Mouse (Mus musculus) limb, embryonic 14.5 days (tissue): ENCODE data around the gene Rtl5. TPM values are rescaled to one million over a fixed set of nuclear protein-coding genes. Genes with fewer than 3 reads are reported as not detected.

Experiments used
- ATAC-seq: fragments of 200-750 bp; cut with Nextera tagmentation; 2 replicates; pipeline ENCODE4 v1.8.0; 2017; ENCODE audit warnings: low read depth, moderate number of reproducible peaks, moderate TSS enrichment; ENCODE audit not compliant: low FRiP score
- DNase-seq: peaks from one replicate; pipeline ENCODE4 v3.0.0-alpha.2; 2015; ENCODE audit warnings: low spot score
- H3K27ac ChIP-seq: fragments of 300-500 bp; sonication (generic); replicated peaks from 2 replicates; pipeline ENCODE4 v1.5.1; 2014; ENCODE audit warnings: low read depth, mild to moderate bottlenecking, low read length, moderate library complexity, mixed read lengths
- H3K27me3 ChIP-seq: fragments of 300-500 bp; sonication (generic); 2 replicates; pipeline ENCODE4 v1.6.1; 2014; ENCODE audit warnings: low read length, mixed read lengths; ENCODE audit not compliant: control insufficient read depth, insufficient read depth
- H3K36me3 ChIP-seq: fragments of 300-500 bp; sonication (generic); 2 replicates; pipeline ENCODE4 v1.6.1; 2014; ENCODE audit warnings: mild to moderate bottlenecking, low read length, moderate library complexity, mixed read lengths; ENCODE audit not compliant: control insufficient read depth, insufficient read depth
- H3K4me1 ChIP-seq: fragments of 300-500 bp; sonication (generic); 2 replicates; pipeline ENCODE4 v1.6.1; 2014; ENCODE audit warnings: antibody characterized with exemption, low read length, mixed read lengths; ENCODE audit not compliant: control insufficient read depth, insufficient read depth
- H3K4me2 ChIP-seq: fragments of 300-500 bp; sonication (generic); replicated peaks from 2 replicates; pipeline ENCODE4 v1.6.1; 2014; ENCODE audit warnings: low read depth, mild to moderate bottlenecking, low read length, moderate library complexity; ENCODE audit not compliant: severe bottlenecking
- H3K4me3 ChIP-seq: fragments of 300-500 bp; sonication (generic); replicated peaks from 2 replicates; pipeline ENCODE4 v1.5.1; 2014; ENCODE audit warnings: low read length
- H3K9ac ChIP-seq: fragments of 300-500 bp; sonication (generic); 2 replicates; pipeline ENCODE4 v1.6.1; 2014; ENCODE audit warnings: mild to moderate bottlenecking, low read depth, low read length, moderate library complexity; ENCODE audit not compliant: severe bottlenecking
- H3K9me3 ChIP-seq: fragments of 300-500 bp; sonication (generic); 2 replicates; pipeline ENCODE4 v1.6.1; 2016; ENCODE audit warnings: low read length; ENCODE audit not compliant: control insufficient read depth
- POLR2A ChIP-seq: fragments of 200-500 bp; IDR thresholded peaks from 2 replicates; pipeline ENCODE4 v1.8.0; 2012; ENCODE audit warnings: inconsistent platforms, mild to moderate bottlenecking, moderate library complexity, borderline replicate concordance; ENCODE audit not compliant: insufficient read depth, insufficient read length; ENCODE audit errors: extremely low read depth
- whole genome bisulfite sequencing: fragments of 180-500 bp; shearing (Covaris S2); extraction: QIAGEN DNeasy Blood & Tissue Kit; methylation state at CpG from one replicate; pipeline ENCODE4 v1.1.7; 2014; 5-methylcytosine and 5-hydroxymethylcytosine counted together
- polyA plus RNA-seq, 2 experiments: library from polyadenylated mRNA; depleted of rRNA in 1 of 2; stranded (reverse) in 1 of 2; unstranded in 1 of 2; fragments of >200 nt; fragmentation: Nextera tagmentation in 1 of 2; extraction: Ambion mirVana in 1 of 2; gene quantifications; 2 replicates each; pipeline versions ENCODE4 v1.2.1 to v1.2.3; 2012 to 2014

Rtl5 gene
- polyA plus RNA-seq, 2 experiments: 1.1 to 24.8 TPM

DNA sequence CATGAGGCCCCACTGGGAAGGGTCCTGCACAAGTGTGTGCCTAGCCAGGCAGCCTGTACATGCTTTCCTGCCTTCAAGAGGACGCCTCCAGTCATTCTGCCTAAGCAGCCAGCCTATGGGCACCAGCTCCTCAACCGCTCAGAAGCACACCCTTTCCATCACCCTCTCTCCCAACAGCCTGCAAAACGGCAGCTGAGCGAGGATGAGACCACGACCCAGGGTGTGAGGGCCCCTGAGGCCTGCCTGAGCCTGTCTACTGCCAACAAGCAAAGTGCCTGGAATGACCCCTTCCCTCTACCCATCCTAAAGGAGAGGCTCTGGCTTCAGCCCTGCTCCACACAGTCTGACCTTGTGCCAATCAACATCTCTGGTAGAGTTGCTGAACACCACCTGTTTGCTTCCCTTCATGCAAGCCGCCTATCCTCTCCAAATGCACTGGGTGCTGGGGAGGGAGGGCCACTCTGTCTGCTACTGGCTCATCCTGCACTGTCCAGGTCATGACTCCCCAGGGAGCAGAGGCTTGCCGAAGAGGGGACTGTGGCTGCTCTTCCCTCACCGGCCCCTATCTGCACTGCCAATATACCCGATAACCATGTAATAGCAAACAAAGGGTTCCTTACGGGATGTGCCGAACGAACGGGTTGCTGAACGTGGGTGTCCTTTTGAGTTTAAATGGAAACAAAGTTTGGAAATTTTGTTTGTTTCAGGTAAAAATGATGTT, 2.7 kb upstream of the Rtl5 start:
- no peaks in the 10 kb centered on the region; the same call in 1 of the 2 replicates for H3K27me3 ChIP-seq
- no peaks in the 10 kb centered on the region for H3K9me3 ChIP-seq
- no peak overlapping the region for H3K9ac ChIP-seq
- no peak for TF ChIP-seq POLR2A
- H3K4me2 ChIP-seq: no peak overlapping the region
- H3K27ac ChIP-seq: no peak overlapping the region
- H3K4me1 ChIP-seq: peaks cover 4% of the 10 kb centered on the region; the same call in 1 of the 2 replicates
- H3K36me3 ChIP-seq: no peaks in the 10 kb centered on the region; the same call in 1 of the 2 replicates
- no peak for DNase-seq
- 83% methylated on average over 14 of the region's 14 CpGs for WGBS
- no peak overlapping the region for H3K4me3 ChIP-seq
- ATAC-seq: no peak

DNA sequence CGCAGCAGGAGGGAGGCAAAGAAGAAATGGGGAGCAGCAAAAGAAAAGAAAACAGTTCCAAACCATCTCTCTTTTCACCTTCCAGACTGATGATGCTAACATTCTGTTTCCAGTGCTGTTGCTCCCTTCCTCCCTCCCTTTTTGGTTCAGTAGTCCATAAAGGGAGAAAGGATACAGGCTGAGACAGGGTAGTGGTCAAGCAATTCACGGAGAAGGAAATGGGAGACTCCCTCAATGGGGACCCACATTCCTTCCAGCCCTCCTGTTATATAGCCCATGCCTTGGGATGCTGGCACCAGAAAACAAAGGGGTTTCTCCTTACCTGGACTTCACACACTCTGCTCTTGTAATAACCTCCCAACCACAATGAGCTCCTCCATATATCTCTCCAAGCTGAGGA, 413 bp upstream of the Rtl5 start:
- H3K27me3 ChIP-seq: no peaks in the 10 kb centered on the region; the same call in 1 of the 2 replicates
- no peaks in the 10 kb centered on the region for H3K36me3 ChIP-seq
- peak overlapping the region; percentile 71 for H3K27ac ChIP-seq
- peak overlapping the region; percentile 59 for H3K4me2 ChIP-seq
- H3K9me3 ChIP-seq: no peaks in the 10 kb centered on the region
- peaks cover 4% of the 10 kb centered on the region; the same call in 1 of the 2 replicates for H3K4me1 ChIP-seq
- H3K9ac ChIP-seq: peak overlapping the region; percentile 34; the same call in 1 of the 2 replicates
- H3K4me3 ChIP-seq: peak overlapping the region; percentile 51
- TF ChIP-seq POLR2A: no peak
- DNase-seq (no peak), ATAC-seq (peak; percentile 10; the same call in 1 of the 2 replicates)
- 24% methylated on average over 2 of the region's 2 CpGs for WGBS

DNA sequence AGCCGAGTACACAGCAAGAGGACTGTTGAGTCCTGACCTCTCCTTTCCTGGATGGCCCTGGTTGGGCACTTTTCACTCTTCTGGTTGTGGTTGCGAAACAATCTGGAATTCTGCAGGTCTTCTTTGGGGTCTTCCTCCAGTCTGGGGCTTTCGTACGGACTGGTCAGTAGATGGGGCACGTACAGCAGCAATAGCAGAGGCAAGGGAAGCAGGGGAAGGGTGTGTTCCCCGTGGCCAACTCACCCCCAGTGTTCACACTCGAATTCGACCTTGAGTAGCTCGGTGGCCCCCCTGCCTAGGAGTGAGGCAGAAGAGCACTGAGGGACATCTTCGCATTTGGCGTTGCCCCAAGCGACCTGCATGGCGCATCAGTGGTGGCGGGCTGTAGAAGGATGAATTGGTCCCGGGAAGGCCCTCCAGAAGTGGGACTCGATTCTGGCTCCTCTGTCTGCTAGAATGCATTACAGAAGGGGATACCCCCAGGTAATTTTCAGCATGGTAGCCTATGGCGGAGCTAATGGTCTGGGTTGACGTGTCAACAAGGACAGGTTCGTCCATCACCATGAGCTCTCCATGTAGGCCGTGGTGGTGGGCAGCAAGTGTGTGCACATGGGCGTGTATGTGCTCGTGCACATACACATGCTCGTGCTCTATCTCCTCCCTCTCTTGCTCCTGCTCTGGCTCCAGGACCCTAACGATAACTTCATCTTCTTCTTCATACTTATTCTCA, 2.1 kb downstream of the Rtl5 start:
- no peaks in the 10 kb centered on the region; the same call in 1 of the 2 replicates for H3K27me3 ChIP-seq
- 83% methylated on average over 21 of the region's 24 CpGs for WGBS

DNA sequence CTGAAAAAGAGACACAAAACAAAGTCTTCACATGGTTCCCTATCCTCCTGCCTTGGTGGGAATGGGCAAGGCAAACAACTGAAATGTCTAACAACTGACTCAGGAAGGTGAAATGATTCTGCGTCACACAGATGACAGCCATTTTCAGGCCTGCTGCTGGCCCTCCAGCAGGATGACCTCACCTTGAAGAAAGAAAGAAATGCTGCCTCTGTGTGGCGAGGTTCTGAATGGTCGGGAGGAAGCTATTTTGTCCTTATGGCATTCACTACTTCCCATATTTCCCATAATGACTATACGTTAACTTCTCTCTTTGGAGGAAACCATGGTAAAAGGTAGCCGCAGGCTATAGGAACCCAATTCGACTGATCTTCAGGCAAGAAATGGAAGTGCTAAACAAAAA, 4.0 kb downstream of the Rtl5 start:
- Histone ChIP-seq H3K27ac (no peak overlapping the region), H3K4me3 (no peak overlapping the region), H3K9me3 (no peaks in the 10 kb centered on the region), H3K4me1 (peaks cover 4% of the 10 kb centered on the region; the same call in 1 of the 2 replicates), H3K4me2 (no peak overlapping the region), H3K36me3 (no peaks in the 10 kb centered on the region), H3K27me3 (no peaks in the 10 kb centered on the region), H3K9ac (no peak overlapping the region)
- TF ChIP-seq POLR2A: no peak
- 82% methylated on average over 6 of the region's 6 CpGs for WGBS
- no peak for DNase-seq
- no peak for ATAC-seq

More for the DNA sequence above, 2.1 kb downstream of the Rtl5 start:
- H3K4me2 ChIP-seq: no peak overlapping the region
- DNase-seq (no peak), ATAC-seq (no peak)
- no peak overlapping the region for H3K27ac ChIP-seq
- no peak for TF ChIP-seq POLR2A
- no peaks in the 10 kb centered on the region for H3K9me3 ChIP-seq
- H3K4me1 ChIP-seq: peaks cover 4% of the 10 kb centered on the region; the same call in 1 of the 2 replicates
- H3K9ac ChIP-seq: no peak overlapping the region
- no peaks in the 10 kb centered on the region for H3K36me3 ChIP-seq
- H3K4me3 ChIP-seq: no peak overlapping the region

DNA sequence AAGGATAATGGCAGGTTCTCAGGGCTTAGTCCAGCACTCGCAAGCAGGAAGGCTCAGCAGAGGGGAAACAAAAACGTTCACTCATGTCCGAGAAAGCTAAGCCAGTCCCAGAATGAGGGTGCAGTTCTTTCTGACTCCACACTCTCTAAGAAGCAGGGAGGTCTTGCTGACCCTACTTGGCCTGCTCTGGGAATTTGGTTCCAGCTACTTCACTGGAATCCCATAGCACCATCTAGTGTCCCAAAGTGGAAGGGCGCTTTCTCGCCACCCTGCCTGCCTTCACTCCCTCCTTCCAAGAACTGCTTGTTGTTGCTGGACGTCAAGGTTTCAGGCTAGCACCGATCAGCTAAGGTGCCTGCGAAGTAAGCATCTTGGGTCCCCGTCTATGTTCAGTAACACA, 5.0 kb downstream of the Rtl5 start:
- 18% methylated on average over 9 of the region's 9 CpGs for WGBS
- ATAC-seq (peak; percentile 51), DNase-seq (peak; percentile 69)
- Histone ChIP-seq H3K9me3 (no peaks in the 10 kb centered on the region), H3K4me2 (no peak overlapping the region), H3K4me3 (no peak overlapping the region), H3K27ac (no peak overlapping the region), H3K4me1 (peaks cover 4% of the 10 kb centered on the region; the same call in 1 of the 2 replicates), H3K27me3 (no peaks in the 10 kb centered on the region), H3K36me3 (no peaks in the 10 kb centered on the region), H3K9ac (no peak overlapping the region)
- no peak for TF ChIP-seq POLR2A
